Mouse (Mus musculus) cerebellum, postnatal 4 days (tissue): ENCODE results near the gene Sox5.
A peak's percentile ranks its signal among the peaks of the same experiment; 100 is the strongest.

ENCODE experiments used
- DNase-seq, 2 experiments: peaks; one replicate each; pipeline ENCODE4 v3.0.0; 2022; ENCODE audit warnings: low spot score in 2 of 2, mixed read lengths in 1 of 2

The Sox5 gene

DNA sequence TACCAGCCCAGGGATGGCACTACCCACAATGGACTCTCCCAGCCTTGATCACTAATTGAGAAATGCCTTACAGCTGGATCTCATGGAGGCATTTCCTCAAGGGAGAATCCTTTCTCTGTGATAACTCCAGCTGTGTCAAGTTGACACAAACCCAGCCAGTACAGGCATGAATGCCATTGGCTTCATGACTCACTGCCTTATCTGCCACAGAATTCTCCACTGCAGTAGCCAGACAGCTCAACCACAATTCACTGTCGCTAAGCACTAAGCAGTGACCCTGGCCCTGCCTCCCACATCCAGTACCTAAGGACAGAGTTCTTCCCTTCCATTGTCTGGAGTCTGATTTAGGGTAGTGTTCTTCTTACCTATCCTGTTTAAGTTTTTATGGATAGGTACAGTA, 65.4 kb downstream of the Sox5 start:
- DNase-seq: no peak

DNA sequence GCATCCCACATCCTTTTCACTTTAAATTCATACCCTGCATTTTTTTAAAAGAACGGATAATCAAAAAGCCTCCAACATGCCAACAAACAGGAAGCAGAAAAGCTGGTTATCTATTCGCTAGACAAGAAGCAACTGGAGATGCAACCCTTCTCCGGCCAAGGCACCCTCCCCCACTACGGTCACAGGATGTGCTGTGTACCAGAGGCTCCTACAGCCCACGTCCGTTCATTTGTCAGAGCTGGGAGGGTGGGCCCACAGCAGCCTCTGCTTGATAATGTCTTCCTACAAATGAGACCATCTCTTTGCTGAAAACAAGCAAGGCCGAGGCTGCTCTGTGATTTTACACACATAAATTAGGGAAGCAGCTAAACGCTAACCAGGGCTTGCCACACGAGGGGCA, 69.9 kb downstream of the Sox5 start:
- DNase-seq: no peak

DNA sequence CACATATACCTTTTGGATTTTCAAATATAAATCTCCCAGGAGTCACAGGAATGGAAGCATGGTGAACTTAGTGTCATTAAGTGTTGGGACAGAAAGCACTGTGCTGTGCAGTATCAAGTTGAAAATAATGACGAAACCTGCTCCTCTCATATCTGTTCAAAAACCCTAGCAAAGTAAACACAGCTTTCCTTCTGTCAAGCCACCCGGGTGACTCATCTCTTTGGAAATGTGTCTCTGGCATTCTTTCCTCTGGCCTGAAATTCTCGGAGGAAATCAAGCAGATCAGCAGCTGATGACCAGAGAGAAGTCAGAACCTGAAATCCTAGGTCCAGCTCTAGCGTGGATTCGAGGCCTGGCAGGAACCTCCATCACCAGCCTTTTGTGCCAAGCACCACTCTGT, 71.0 kb downstream of the Sox5 start:
- DNase-seq: no peak

DNA sequence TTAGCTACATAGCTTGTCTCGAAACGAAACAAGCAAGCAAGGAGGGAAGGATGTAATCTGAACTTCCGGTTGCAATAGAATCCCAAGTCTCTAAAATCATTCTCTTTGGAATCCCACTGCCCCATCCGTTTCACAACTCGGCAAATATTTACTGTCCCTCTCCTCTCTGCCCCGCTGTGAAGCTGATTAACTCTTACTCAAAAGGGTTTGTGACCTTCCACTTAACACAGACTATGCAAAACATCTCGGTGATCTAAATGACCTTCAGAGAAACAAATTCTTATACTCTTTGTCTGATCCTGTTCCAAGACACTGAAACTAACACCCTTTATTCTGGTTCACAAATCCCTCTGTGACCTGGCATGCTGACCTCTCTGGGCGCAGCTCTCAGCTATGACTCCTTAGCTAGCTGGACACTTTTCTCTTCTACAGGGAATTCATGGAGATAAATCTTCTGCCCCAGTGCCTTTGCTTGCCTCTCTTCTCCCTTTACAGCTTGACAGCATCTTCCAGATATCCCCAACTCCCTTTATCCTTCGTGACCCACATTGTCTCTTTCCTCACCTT, 72.1 kb downstream of the Sox5 start:
- no peak for DNase-seq

DNA sequence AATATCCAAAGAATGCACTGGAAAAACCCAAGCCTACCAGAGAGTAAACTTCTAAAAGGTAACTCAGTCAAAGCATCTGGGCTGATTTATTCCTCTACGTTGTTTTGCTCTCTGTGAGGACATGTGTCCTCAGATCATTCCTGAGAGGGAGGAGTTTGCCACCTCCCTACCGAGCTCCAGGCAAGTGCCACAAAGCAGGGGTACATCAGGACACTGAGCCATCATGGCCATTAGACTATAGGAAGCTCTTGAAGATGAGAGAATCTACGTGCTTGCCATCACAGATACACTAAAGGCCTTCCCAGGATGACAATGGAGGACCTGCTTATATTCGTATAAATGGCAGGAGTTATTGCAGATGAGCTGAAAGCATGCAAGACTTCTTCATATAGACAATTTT, 73.4 kb downstream of the Sox5 start:
- DNase-seq: no peak

DNA sequence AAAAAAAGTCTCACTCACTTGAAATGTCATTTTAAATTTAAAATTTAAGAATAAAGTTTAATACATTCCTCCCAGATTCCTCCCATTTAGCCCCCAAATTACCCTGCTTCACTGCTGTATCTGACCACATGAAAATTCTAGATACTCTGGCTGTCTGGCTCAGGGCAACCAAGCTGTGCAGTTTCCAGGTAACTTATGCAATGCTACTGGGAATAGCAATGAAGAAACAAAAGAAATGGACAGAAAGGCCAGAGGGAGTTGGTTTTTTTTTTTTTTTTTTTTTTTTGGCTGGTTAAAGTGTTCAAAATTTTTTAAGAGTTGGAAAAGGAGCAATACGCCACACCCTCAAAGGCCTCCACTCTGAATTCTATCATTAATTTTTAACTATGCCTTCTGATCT, 73.8 kb downstream of the Sox5 start:
- no peak for DNase-seq

DNA sequence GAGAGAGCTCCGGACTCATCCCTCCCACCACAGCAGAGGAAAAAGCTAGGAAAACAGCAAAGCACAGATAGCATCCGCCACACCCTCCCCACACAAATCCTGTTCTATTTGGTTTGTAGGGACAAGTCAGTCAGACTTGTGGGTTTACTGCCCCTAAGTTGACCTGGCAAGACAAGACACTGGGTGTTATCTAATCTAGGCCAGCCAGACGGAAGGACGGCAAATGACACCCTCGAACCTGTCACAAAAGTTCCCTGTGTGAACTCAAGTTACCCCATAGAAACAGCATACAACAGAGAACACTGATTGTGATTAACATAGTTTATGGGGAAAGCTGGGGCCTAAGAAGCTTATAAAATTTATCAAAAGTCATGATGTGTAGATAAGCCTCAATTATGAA, 76.8 kb downstream of the Sox5 start:
- DNase-seq: no peak

DNA sequence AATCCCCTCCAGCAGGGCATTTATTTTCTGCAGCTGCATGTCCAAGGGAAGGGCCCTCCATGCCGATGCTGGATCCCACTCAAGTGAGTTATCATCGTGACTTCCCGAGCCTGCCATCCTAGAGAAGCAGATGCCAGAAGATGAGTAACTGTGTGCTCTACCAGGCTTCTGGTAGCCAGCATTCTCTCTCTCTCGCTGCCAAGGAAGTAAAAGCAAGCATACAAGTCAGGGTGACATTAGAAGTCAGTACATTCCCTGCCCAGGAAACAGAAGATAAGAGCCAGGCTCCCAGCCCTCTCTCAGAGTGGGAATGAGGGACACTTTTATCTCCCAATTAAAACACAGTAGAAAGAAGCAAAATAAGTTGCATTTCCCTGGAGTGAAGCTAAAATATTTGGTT, 86.1 kb downstream of the Sox5 start:
- DNase-seq: no peak

DNA sequence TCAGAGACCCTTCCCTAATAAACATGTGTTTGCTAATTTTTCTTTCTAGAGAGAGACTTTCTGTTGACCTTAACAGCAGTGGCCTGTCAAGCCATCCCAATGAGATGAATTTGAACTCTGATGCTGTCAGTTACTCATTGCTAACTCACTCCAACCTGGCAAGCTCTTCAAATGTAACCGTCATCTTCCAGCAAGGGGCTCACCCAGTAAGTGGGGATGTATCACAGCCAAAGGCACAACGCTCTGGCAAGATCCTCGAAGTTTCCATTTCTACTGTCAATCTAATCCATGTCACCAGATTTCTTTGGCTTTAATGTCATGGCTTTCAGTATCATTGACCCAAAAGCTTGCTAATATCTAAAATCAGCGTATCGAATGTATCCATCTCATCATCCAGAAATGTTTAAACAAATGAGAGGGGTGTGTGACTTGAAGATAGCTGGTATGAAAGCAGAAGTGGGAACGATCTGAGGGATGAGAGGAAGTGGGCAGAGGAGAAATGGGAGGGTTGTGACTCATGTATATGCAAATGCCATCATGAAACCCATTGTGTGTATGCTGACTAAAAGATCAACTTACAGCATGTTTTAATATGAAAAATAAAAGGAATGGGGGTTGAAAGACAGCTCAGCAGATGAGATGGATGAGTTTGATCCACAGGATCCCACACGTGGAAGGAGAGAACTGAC, 88.4 kb downstream of the Sox5 start:
- DNase-seq: no peak

DNA sequence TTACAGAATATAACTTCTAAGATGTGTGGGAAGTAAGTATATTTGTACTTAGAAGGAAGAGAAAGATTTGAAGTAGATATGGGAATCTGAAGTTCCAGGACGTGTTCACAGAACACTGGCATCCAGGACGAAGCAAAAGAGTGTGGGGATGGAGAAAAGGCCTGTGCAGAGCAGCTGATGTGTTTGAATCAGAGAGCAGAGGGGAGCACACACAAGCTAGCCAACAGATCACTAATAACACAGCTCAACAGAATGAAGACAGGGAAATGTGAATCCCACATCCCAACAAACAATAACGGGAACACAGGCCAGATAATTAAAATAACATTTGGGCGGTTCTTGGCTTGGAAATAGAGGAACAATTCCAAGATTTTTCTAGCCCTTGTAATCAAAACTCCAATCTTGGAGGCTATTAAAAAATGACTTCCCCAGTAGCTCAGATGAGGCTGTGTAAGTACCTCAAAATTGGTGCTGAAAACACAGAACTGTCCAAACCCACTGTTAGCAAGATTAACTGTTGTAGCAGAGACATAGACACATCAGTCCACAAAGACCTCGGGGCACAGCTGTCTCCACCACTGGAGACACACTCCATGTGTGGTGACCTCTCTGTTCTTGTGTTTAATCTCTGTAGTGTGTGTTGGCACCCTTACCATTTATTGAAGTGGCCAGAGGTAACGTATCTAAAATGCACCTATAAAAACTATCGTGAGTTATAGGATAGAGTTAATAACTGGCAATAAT, 90.3 kb downstream of the Sox5 start:
- DNase-seq: no peak

DNA sequence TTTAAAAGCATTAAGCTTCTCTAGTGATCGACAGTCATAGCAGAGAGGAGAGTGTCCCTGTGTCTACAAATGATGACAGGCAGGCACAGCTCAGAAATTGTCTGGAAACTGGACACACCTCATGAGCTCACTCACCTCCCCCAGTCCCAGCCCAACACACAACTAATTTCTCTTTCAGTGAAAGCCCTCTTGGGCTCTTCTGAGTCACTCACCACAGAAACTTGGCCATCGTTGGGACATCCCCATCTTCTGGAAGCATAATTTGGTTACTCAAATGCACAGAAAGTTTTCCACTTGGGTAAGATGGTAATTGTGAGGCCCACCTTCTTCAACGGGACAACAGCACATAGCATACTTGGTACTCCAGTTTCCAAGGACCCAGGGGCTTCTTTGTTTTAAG, 92.7 kb downstream of the Sox5 start:
- no peak for DNase-seq

DNA sequence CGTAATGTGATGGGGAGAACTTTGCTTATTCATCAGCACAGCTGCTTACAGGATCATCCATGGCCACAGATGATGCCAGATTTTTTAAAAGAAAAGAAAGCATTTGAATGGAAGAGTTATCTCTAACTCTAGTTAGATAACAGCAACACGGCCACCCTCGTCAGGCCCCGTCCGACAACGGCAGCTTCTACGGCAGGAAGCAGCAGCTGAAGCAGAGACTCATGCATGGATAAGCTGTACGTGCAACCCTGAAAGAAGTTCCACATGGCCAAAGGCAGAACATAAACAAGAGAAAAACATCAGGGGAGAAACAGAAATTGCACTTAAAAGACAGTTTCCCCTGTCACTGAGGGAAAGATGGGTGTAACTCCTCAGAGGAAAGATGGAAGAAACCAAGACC, 94.1 kb downstream of the Sox5 start:
- DNase-seq: no peak

DNA sequence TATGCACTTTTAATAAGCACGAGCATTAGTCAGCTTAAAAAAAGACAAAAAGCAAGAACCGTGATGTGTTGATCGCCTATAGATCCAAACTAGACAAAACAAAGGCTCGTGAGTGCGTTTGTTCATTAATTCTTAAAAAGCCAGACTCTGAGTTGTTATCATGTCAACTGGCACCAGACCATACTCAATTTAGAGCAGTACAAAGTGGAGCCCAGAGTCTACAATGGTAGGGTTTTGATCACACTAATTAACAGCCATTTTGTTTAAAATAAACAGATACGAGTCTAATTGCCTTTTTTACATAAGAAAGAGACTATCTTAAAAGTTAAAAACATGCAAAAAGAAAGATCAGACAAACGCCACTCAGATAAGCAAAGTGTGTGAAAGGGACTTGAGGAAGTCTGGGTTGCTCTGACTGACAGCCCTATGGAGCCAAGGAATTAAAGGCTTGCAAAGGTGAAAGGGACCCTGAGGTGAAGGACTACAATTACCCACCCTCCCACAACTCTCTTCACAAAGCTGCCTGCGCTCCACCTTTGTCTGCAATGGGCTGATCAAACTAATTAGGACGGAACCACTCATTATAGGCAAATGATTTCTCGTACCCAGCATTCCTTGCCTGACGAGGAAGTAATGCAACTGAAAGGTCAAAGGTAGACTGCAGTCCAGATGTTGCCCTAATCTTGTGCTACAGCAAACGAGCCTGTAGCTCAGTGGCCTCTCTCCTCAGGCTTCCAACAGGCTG, 100.6 kb downstream of the Sox5 start:
- no peak for DNase-seq

DNA sequence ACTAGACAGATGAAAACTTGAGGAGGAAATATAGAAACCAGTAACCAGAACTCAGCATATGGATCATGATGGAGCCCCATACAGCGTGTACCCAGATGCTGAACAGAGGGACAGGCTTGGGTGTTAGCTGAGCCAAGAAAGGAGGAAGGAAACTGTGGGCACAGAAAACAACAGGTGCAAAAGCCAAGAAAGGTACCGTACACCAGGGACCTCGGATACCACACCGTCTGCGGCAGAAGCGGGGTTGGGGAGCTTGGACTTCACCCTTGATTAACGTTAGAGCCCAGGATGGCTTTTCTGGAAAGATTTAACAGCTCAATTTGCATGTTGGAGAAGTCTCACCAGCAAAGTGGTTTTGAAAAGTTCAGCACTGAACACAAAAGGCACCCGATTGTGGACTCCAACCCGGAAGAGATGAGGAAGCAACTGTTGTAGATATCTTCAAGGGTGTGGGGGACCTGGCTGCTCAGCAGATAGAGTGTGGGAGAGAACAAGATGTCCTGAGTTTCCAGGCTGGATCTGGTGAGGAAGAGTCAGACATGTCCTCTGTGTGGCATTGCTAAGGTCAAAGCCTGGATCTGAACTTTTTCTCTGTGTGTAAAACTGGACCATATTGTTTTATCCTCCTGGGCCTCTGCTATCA, 104.2 kb downstream of the Sox5 start:
- no peak for DNase-seq

DNA sequence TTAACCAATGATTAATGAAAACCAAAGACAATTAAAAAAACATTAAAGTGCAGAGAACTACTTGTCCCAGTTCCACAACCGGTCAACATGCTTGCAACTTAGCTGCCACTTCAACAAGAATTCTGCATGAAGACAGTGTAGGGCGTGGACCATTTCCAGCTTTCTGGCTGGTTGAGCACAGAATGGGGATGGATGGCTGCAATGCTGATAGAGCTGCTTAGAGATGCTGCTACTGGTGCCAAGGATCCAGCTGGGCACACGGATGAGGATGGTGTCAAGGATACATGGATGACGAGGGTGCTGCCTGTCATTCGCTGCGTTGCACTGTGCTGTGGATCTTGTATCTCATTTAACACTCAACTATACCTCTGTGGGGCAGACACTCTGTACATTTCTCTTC, 106.7 kb downstream of the Sox5 start:
- DNase-seq: peak in 1 of 2 experiments; percentile 16

DNA sequence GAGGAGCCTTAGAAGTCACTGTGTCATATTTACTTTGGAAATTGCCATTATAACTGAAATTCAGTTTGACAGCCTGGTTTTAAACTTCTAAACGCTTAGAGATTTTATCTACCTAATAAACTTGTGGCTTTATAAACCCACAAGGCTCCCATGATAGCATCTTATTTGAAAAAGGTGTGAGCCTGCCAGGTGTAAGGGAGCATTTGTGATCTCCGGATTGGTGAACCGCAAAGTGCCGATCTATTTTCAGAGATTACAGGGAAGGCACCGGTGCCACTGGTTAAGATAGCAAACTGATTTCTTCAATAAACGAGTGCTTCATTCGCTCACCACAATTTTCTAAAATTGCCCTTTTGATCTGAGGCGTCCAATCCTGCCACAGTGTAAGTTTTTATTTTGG, 107.9 kb downstream of the Sox5 start:
- DNase-seq: no peak

DNA sequence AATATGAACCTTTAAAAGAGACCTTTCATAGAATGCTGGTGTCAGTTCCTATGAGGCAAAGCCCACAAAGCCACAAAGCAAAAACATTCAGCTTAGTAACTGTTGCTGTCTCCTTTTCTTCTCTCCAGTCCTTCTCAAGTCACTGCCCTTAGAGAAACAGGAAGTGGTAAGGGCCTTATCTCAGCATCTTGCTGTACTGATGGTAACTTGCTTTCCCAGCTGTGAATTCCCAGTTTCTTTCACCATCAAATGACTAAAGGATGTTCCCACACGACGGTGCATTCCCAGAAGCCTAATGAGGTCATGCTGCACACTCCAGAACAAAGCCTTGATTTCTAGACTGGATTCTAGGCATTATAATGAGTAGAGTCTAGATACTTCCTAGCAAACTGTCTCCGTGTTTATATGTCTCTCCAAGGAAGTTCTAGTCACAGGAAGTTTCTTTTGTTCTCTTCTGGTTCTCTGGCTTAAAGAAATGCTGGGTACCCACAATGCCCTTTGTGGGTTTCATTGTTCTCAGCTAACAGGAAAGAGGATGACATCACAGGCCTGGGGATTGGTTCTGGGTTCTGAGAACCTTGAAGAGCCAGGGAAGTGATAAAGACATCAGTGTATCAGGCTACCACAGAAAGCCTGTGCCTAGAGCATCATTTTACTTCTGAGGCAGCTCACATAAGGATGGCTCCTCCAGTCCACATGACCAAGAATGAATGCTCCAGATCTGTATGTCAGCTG, 111.2 kb downstream of the Sox5 start:
- no peak for DNase-seq

DNA sequence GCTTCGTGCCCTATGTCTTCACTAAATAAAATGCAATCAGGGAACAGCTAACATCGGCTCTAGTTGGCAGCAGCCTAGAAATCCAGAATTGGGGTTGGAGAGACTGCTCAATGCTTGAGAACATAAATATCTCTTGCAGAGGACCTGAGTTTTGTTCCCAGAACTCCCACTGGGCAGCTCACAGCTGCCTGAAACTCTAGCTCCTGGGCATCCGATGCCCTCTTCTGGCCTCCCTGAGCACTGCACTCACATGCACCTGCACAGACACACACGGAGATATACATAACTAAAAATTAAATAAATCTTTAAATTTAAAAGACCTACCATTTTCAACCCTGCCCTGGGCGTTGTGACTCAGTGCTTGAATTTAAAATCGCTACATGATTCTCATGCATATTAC, 115.2 kb downstream of the Sox5 start:
- DNase-seq: no peak

DNA sequence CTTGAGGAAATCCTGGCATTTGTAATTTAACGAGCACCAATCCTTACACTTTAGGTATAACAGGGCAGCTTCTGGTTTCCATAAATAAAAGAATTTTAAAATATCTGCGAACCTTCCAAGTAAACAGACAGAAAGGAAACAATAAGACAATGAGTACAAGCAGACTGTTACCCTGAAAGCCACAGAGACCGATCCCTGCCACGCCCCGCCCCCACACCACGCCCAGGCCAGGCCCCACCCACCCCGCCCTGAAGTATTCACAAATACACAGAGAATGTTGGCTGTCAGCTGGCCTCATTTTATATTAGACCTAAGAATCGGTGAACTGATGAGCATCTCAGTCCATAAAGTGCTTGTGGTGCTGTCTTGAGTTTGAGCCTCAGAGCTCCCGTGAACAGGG, 117.0 kb downstream of the Sox5 start:
- no peak for DNase-seq

DNA sequence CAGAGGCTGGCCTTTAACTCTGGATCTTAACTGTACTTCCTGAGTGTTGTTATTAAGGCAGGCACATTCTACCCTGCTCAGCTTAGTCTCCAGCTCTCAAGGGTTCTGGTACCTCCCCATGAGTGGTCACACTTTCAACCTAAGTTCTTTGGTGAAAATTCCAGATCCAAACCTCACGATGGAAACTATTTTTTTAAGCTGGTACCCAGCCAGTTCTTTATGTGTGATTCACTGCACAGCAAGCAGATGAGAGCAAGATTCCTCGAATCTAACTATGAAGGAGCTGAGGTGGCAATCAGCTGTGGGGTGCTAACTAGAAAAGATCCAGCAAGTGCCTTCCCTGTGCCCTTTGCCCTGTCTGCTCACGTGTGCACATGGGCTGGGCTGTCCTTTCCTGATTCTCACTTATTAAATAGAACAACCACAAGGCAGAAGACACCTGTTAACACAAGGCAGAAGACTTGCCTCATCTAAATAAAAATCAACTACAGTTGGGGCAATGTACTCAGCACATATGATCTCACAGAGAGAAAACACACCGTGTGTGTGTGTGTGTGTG, 118.2 kb downstream of the Sox5 start:
- DNase-seq: no peak
